Mouse (Mus musculus) right cerebral cortex, postnatal 14 days (tissue): ENCODE measurements around the gene Cryz.
"Not testable (repeated sequence)": the region's sequence is repeated elsewhere in the genome, so short reads cannot be mapped to it uniquely, and the experiment has no call there.

Source experiments
- DNase-seq: peaks from one replicate; pipeline ENCODE4 v3.0.0; 2022

Gene Cryz

DNA sequence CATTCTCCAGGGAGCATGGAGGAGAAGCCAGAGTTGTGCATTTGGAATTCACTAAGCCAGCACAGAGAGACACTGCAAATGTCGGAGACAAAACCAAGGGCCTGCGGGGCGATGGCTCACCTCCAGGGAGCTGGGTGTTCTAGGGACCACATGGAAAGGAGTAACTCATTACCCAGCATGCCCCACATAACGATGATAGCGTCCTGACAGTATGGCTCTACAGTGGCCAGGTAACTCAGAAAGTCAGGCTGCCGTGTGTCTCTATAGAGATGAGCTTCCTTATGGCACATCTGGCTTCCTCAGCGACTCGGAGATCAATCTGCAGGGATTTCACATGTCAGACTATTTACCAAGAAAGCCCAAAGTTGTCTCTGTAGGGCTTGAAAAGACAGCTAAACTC is 18.3 kb downstream of the Cryz start:
- no peak for DNase-seq

- DNase-seq: no peak
Observed at GRCm38 (mm10) chr3:154615304-154615703, 18.8 kb downstream of the Cryz start.

DNA sequence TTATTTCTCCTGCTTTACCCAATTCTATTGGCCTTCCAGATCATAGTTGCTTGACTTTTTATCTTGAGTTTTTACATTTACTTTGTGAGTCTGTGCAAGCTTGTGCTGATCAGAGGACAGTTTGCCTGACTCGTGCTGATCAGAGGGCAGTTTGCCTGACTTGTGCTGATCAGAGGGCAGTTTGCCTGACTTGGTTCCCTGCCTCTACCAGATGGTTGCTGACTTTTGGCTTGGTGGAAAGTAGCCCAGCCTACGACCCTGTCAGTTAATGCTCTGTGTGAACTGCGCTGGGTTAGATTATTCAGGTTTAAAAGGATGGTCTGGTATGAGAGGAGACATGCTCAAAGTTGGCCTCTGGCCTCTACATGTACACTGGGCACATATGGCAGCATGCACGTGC is 19.6 kb downstream of the Cryz start:
- DNase-seq: no peak

GRCm38 (mm10) chr3:154628284-154628683 is 31.8 kb downstream of the Cryz start:
- DNase-seq: no peak

GRCm38 (mm10) chr3:154631281-154631680 is 34.8 kb downstream of the Cryz start:
- not testable (repeated sequence) for DNase-seq

DNA sequence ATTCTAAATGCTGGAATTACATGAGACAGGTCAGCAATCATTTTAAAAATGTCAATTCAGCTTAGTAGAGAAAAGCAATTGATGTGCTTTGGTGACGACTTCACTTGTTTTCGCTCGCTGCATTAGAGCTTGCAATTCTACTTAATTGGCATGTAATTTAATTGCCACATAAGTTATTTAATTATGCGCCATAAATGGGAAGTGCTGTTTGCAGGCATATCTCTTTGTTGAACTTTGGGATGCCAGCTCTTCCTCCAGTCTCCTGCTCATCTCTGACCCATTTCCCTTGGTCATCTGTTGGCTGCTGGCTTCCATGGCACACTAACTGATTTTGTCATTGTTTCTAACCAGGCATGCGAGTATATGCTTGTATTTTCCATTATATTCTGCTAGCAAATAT is 36.6 kb downstream of the Cryz start:
- no peak for DNase-seq

- peak; percentile 33 for DNase-seq
Observed at GRCm38 (mm10) chr3:154646638-154647442, 50.3 kb downstream of the Cryz start.

- no peak for DNase-seq
Observed at GRCm38 (mm10) chr3:154647443-154647780, 50.9 kb downstream of the Cryz start.

DNA sequence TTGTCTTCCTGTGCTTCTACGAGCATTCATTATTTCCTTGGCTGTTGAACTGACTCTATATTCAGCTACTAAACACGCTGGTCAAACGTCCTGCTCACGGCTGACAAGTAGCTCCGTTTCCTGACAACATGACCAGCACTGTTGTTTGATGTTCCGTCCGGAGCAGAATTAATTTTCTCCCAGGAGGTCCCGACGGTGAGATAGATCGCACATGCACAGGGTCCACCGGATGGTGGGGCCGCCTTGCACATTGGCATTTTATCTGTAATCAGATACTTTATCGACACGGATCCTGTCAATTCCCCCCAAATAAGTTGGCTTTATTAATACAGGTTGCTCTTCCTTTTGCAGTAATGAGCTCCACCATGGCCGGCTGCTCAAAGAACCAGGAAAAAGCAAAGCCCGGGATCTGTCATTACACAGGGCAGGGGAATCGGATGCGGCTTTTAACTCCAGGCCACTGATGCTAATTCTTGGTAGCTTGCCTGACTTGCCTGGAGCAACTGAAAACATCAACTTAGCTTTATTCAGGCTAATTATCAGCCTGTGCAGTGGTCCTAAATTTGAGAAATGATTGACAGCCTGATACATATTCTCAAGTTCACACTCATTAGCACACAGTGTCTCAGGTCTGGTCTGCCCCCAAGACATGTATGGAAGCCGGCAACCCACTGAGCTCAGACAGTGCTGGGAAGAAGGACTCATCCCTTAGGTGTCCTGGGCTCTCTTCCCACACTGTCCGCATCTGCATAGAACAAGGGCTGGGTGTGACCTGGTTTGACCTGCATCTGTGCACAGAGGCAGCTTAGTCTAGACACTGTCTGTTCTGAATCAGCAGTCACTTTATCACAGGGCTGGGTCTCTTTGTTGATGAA is 53.1 kb downstream of the Cryz start:
- no peak for DNase-seq

- DNase-seq: peak; percentile 22
Observed at GRCm38 (mm10) chr3:154651192-154651821, 54.8 kb downstream of the Cryz start.

- peak; percentile 84 for DNase-seq
Observed at GRCm38 (mm10) chr3:154652581-154653420, 56.3 kb downstream of the Cryz start.

DNA sequence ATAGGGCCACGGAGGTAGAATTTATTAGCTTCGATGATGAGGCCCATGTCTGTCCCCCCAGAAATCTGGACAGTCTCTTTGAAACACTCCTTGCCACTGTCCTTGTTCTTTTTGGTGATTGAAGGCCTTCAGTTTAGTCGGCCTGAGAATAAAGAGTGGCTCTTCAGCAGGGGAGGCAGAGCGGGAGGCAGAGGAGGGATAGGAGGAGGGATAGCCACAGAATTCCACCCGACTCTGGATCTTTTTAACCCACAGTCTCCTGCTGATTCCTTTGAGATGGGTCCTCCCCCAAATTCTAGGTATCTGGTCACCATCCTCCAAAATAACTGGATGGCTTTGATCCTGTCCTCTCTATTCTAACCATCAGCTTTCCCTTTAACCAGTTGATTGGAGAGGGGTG is 56.9 kb downstream of the Cryz start:
- no peak for DNase-seq

- no peak for DNase-seq
Observed at GRCm38 (mm10) chr3:154654284-154654683, 57.8 kb downstream of the Cryz start.

- DNase-seq: no peak
Observed at GRCm38 (mm10) chr3:154654901-154655300, 58.4 kb downstream of the Cryz start.

- no peak for DNase-seq
Observed at GRCm38 (mm10) chr3:154655711-154656110, 59.2 kb downstream of the Cryz start.

GRCm38 (mm10) chr3:154663545-154663944 is 67.0 kb downstream of the Cryz start, which contains the start of gene Erich3:
Gene Erich3 (plus strand): TSS chr3:154663859.
- DNase-seq: no peak

- peak; percentile 60 for DNase-seq
Observed at GRCm38 (mm10) chr3:154663976-154664581, 67.6 kb downstream of the Cryz start.

- no peak for DNase-seq
Observed at GRCm38 (mm10) chr3:154664636-154665035, 68.1 kb downstream of the Cryz start.

DNA sequence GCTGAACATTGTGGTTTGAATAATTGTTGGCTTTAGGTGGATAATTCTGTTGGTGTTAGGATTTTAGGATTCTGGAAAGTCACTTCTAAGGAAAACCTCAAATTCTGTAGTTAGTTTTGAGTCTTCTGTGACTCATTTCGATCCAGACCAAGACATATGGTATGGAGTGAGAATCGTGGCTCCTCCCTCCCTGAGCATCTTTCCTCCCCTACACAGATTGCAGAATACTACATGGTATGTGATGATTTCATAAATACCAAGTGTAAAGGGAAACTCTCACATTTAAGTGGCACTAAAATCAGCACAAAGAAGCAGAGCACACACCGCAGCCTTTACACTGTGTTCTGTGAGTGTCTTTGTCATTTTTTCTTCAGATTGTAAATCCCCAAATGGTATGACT is 72.0 kb downstream of the Cryz start:
- DNase-seq: no peak

DNA sequence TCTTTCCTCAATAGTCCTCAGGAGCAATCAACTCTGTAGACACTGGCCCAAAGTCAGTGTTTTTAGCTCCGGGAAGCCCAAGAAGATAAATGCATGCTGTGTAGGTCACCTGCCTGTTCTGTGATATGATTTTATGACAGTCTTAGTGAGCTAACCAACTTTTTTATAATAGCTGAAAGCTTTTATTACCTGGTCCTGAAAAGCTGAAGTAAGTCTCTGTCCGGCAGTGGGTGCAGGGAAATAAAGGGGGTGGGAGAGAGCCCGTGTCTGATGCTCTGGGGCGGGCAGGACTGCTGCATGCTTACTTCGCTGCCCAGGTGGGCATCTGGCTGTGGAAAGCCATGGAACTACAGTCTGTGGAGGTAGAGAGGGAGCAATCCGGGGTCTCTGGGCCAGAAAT is 74.1 kb downstream of the Cryz start:
- no peak for DNase-seq

DNA sequence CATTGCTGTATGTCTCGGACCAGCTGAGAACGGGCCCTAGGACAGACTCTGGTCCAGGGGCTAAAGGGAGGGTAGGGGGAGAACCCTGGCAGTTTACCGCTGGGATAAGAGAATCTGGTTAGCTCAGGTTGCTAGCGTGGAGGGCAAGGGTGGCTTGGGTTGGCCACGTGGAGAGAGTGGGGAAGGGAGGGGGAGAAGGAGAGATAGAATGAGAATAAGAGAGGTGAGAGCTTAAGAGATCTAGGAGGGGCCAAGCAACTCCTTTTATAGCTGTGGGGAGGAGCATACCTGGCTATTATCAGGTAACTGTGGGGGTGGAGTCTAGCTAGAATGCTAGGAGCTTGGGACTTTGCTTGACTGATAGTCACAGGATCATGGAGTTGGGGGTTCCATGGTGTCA is 74.5 kb downstream of the Cryz start:
- DNase-seq: no peak
